Mouse (Mus musculus) megakaryocyte-erythroid progenitor cell, adult 5-6 weeks (primary cell): ENCODE data around the gene Tspan32. TPM values are rescaled to one million over a fixed set of nuclear protein-coding genes. Genes with fewer than 3 reads are reported as not detected.

ENCODE experiments used
- ATAC-seq: replicated peaks from 2 replicates; pipeline ENCODE4 v1.8.0; 2016; ENCODE audit warnings: mild to moderate bottlenecking, inconsistent platforms; ENCODE audit not compliant: severe bottlenecking, poor library complexity, low FRiP score, low TSS enrichment
- total RNA-seq, 2 experiments: library from RNA; stranded (forward) in 1 of 2; stranded (reverse) in 1 of 2; fragments of 200-1000, 215-1000 nt in 1 of 2; fragments of >200 nt in 1 of 2; fragmentation: Nextera tagmentation in 1 of 2; gene quantifications; 2 replicates each; pipeline ENCODE4 v1.2.3; 2014 to 2017

The Tspan32 gene
- total RNA-seq, 2 experiments from 2014 or later, result 94.2 to 191 TPM

GRCm38 (mm10) chr7:143024293-143024692, 19.4 kb downstream of the Tspan32 start:
- no peak for ATAC-seq

GRCm38 (mm10) chr7:143025496-143025895, 20.6 kb downstream of the Tspan32 start:
- no peak for ATAC-seq

GRCm38 (mm10) chr7:143027196-143027595, 22.4 kb downstream of the Tspan32 start:
- ATAC-seq, result no peak

- ATAC-seq, result no peak
These were observed 27.0 kb downstream of the Tspan32 start for GRCm38 (mm10) chr7:143031816-143032215.

GRCm38 (mm10) chr7:143033581-143033980, 28.7 kb downstream of the Tspan32 start:
- ATAC-seq, result no peak

- no peak for ATAC-seq
These were observed 29.3 kb downstream of the Tspan32 start for GRCm38 (mm10) chr7:143034112-143034511.

- no peak for ATAC-seq
These were observed 29.9 kb downstream of the Tspan32 start for GRCm38 (mm10) chr7:143034519-143035450.

GRCm38 (mm10) chr7:143036787-143037186, 31.9 kb downstream of the Tspan32 start:
- ATAC-seq, result no peak

GRCm38 (mm10) chr7:143037306-143037705, 32.5 kb downstream of the Tspan32 start:
- ATAC-seq, result no peak

- ATAC-seq, result peak; percentile 21
These were observed 33.5 kb downstream of the Tspan32 start for GRCm38 (mm10) chr7:143038174-143038931.

GRCm38 (mm10) chr7:143040561-143040960, 35.7 kb downstream of the Tspan32 start:
- ATAC-seq, result no peak

GRCm38 (mm10) chr7:143041138-143041822, 36.4 kb downstream of the Tspan32 start:
- no peak for ATAC-seq

- no peak for ATAC-seq
These were observed 37.2 kb downstream of the Tspan32 start for GRCm38 (mm10) chr7:143042089-143042488.

GRCm38 (mm10) chr7:143042897-143043300, 38.1 kb downstream of the Tspan32 start:
- ATAC-seq, result peak; percentile 11; the same call in 1 of the 2 replicates

- ATAC-seq, result no peak
These were observed 39.4 kb downstream of the Tspan32 start for GRCm38 (mm10) chr7:143044049-143044825.

GRCm38 (mm10) chr7:143044826-143045206, 40.0 kb downstream of the Tspan32 start:
- no peak for ATAC-seq

GRCm38 (mm10) chr7:143046358-143046757, 41.5 kb downstream of the Tspan32 start:
- no peak for ATAC-seq

GRCm38 (mm10) chr7:143049331-143049730, 44.5 kb downstream of the Tspan32 start:
- no peak for ATAC-seq
